Mouse (Mus musculus) c-Kit-positive CD71-negative TER-119-negative erythroid progenitor cells, embryonic 14.5 days (primary cell): ENCODE results near the gene Tmem221.

Source experiments
- DNase-seq: peaks from one replicate; pipeline ENCODE4 v3.0.0-alpha.2; 2013; ENCODE audit warnings: low read depth

Gene Tmem221

DNA sequence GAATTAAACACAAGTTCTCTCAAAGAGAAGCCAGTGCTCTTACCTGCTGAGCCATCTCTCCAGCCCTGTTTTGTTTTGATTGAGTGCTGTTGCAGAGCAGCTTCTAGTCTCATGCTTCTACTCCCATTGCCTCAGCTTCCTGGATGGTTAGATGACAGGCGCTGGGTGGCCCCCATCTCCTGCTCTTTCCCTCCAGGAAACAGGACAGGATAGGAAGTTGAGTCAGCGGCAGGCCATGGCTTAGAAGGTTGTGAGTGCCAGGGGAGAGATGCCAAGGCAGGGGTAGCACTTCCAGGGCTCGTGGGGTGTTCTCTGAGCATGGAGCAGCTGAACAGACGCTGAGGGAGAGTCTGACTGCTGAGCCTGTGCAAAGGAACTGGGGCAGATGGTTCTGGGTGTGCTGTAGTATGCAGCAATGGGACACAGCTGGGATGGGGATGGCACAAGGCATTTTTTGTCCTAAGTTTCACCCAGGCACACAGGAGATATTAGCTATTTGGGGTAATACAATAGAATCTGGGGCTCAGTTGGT, 19.3 kb upstream of the Tmem221 start:
- DNase-seq = no peak

- DNase-seq = no peak
These were observed 16.3 kb upstream of the Tmem221 start for GRCm38 (mm10) chr8:71575020-71575419.

DNA sequence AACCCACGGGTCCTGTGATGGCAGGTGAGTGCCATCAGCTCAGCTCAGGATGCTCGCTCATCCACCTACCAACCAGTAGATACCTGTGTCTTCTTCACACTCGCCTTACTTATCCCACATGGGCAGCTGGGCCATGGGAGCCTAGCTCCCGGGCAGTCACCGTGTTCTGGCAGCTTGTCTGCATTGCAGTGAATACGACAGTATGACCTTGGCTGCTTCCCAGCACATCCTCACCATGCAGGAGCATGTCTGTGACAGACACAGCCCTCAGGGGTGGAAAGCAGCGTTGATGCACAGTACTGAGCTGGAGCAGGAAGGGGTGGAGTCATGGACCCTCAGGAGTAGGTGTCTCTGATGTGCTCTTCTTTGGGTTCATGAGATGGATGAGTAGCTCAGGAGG, 15.8 kb upstream of the Tmem221 start:
- DNase-seq = no peak

- DNase-seq = no peak
These were observed 14.4 kb upstream of the Tmem221 start for GRCm38 (mm10) chr8:71572847-71573633.

- DNase-seq = no peak
These were observed 13.4 kb upstream of the Tmem221 start for GRCm38 (mm10) chr8:71572077-71572476.

DNA sequence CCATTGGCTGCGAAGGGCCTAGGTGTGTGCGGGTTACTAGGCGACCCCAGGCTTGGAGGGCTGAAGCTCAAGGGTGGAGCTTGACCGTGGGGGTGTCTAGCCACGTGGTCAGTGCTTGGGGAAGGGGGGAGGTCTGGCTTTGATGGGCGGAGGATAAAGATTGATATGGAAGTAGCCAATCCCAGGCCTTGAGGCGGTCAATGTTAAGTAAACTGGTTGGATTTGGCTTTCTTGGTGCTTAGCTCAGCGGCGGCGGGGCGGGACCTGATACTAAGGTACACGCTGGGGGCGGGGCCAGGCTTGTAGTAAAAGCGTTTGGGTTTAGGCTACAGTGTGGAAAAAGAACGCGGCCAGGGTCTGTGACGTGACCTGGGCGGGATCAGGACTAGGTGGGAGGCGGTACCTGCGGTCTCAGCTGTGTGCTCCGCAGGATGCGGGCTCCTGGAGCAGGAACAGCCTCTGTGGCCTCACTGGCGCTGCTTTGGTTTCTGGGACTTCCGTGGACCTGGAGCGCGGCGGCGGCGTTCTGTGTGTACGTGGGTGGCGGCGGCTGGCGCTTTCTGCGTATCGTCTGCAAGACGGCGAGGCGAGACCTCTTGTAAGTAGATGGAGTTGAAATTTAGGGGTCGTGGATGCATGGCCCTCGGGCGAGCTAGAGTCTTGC, 11.8 kb upstream of the Tmem221 start:
- DNase-seq = peak; percentile 89

DNA sequence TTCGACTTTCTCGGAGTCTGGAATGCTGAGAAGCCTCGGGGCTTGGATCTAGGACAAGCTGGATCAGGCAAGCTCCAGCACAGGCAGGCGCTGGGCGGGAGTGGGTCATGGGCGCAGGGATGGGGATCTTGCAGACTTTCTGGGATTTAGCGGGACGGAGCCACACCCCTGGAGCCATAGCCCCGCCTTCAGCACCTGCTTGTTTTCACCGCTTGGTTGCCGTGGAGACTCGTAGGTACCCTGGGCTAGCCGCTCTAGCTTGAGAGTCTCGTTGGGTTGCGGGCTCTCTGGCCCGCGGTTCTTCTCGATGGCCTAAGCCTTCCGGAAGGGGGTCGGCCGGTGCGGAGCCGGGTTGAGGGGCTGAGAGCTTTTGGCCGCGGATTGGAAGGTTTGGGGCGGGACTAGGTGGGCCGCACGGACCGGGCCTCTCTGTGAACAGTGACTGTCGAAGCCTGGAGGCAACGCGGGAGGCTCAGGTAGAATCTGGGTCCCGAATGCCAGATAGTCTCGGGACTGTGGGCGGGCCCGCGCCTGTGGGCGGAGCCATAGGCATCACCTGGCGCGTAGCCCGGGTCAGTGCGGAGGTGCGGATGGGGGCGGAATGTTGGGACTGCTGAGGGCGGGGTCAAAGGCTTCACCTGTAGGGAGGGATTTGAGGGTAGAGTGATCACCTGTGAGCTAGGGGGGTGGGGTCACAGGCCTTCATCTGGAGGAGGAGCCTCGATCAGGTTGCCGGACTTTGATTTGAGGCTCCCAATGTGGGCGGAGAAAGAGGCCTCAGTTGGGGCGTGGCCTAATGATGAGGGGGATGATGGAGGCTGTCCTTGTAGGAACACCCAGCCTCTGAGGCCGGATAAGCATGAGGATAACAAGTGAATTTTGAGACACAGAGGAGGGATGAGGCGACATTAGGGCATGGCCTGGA, 11.0 kb upstream of the Tmem221 start:
- DNase-seq = peak; percentile 77

- no peak for DNase-seq
These were observed 10.3 kb upstream of the Tmem221 start for GRCm38 (mm10) chr8:71568941-71569340.

- DNase-seq = no peak
These were observed 9.8 kb upstream of the Tmem221 start, which contains the start of gene Slc27a1 for GRCm38 (mm10) chr8:71568387-71568937. Slc27a1 (plus strand) TSS chr8:71568882.

DNA sequence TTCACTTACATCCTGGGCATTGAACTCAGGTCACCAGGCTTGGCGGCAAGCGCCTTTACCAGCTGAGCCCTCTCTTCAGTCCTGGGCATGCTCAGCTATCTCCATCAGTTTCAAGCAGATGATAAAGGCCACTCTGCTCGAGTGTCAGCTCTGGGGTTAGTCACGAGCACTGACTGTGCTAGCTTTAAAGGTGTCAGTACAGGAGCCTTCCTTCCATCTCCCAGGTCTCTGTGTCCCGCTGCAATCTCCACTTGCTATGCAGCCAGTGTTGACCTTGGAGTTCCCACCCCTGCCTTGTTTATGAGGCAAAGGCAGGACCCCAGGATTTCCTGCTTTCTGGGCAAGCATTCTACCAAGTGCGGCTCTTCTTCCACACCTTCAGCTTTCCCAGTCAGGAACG, 8.9 kb upstream of the Tmem221 start:
- DNase-seq = no peak

GRCm38 (mm10) chr8:71566501-71566900, 7.8 kb upstream of the Tmem221 start, which contains the start of gene Nxnl1:
Nxnl1 (minus strand) TSS chr8:71566601.
- no peak for DNase-seq

- no peak for DNase-seq
These were observed 5.3 kb upstream of the Tmem221 start for GRCm38 (mm10) chr8:71563992-71564391.

- DNase-seq = peak; percentile 55
These were observed 4.1 kb upstream of the Tmem221 start for GRCm38 (mm10) chr8:71562751-71563150.

- DNase-seq = peak; percentile 83
These were observed 2.7 kb upstream of the Tmem221 start for GRCm38 (mm10) chr8:71561401-71561800.

DNA sequence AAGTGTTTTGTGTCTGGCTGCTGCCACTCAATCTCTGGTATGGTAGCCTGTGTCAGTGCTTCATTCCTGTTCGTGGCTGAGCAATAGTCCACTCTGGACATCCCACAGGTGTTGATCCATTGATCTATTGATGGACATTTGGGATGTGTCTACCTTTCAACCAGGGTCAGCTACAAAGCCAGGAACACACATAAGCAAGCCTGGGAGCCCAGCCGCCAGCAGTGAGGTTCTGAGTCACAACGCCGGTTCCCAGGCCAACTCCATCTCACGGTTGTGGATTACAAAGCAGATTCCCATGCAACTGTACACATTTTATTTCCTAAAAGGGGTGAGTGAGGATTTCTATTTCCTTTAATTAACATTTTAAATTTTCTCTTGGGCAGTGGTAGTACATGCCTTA, 2.1 kb upstream of the Tmem221 start:
- DNase-seq = no peak

DNA sequence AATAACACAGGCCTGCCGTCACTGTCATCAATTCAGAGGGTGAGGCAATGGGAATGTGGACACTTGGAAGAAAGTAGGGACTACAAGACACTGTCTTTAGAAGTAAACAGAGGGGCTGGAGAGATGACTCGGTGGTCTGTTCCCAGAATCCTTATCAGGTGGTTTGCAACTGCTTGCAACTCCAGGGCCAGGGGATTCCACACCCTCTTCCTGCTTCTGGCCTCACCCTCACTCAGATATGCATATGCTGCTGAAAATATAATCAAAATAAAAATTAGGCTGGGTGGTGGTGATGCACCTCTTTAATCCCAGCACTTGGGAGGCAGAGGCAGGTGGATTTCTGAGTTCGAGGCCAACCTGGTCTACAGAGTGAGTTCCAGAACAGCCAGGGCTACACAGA, 1.4 kb upstream of the Tmem221 start:
- DNase-seq = no peak

- peak; percentile 84 for DNase-seq
These were observed 453 bp upstream of the Tmem221 start for GRCm38 (mm10) chr8:71558958-71559690.

- no peak for DNase-seq
These were observed 4.0 kb downstream of the Tmem221 start for GRCm38 (mm10) chr8:71554644-71555043.

GRCm38 (mm10) chr8:71554001-71554400, 4.7 kb downstream of the Tmem221 start:
- DNase-seq = no peak

- DNase-seq = no peak
These were observed 5.9 kb downstream of the Tmem221 start for GRCm38 (mm10) chr8:71552770-71553169.

DNA sequence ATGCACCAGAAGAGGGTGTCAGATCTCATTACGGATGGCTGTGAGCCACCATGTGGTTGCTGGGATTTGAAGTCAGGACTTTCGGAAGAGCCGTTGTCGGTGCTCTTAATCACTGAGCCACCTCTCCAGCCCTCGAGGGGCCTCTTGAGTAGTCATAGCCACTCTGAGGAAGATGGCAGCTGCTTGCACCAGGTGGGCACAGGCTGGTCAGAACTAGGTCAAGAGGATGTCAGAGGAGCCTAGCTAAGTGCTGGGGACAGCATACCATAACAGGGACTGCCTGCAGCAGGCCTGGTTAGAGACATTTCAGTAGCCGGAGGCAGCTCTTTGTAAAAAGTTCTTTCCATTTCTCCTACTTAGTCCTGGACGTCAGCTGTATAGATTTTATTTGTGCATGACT, 7.9 kb downstream of the Tmem221 start:
- DNase-seq = no peak
